Mouse (Mus musculus): ENCODE results near the gene Pllp. TPM values are rescaled to one million over a fixed set of nuclear protein-coding genes. Genes with fewer than 3 reads are reported as not detected.

Gene Pllp
- polyA plus RNA-seq (2014; fragmentation: Nextera tagmentation; extraction: Ambion mirVana) = 0.60 and 0.96 TPM in 2 replicates

- H3K27ac ChIP-seq (ENCODE audit: low read depth, low read length) = no peak within 1 kb of the TSS
- WGBS = under 1% methylated on average over 41 of the region's 41 CpGs
- H3K9ac ChIP-seq (ENCODE audit: low read length) = peak within 1 kb of the TSS; percentile 23; the same call in 1 of the 2 replicates
- peaks cover 11% of the 10 kb centered on the region; the same call in 1 of the 2 replicates for H3K4me1 ChIP-seq (replicated peaks; ENCODE audit: control insufficient read depth, insufficient read depth, low read length)
- H3K4me2 ChIP-seq (ENCODE audit: low read depth, low read length, severe bottlenecking) = peak within 1 kb of the TSS; percentile 75
- H3K27me3 ChIP-seq (ENCODE audit: control insufficient read depth, insufficient read depth, low read length) = peaks cover 41% of the 10 kb centered on the region
- no peaks in the 10 kb centered on the region for H3K36me3 ChIP-seq (ENCODE audit: control insufficient read depth, insufficient read depth, low read length)
- peak; percentile 60 for ATAC-seq (replicated peaks; ENCODE audit: low FRiP score)
- no peaks in the 10 kb centered on the region for H3K9me3 ChIP-seq (ENCODE audit: control insufficient read depth, low read length)
- H3K4me3 ChIP-seq (ENCODE audit: low read depth, low read length) = peak within 1 kb of the TSS; percentile 41
- DNase-seq (ENCODE audit: low spot score) = peak; percentile 71
Observed at GRCm38 (mm10) chr8:94695994-94696384, at the start of gene Pllp. Pllp (minus strand) TSS chr8:94696278.

GRCm38 (mm10) chr8:94745476-94746184, 49.6 kb upstream of the Pllp start, which contains the start of gene Ccl22:
Ccl22 (plus strand) TSS chr8:94745590.
- no peak within 1 kb of the TSS for H3K4me2 ChIP-seq (ENCODE audit: low read depth, low read length, severe bottlenecking)
- no peaks in the 10 kb centered on the region for H3K27me3 ChIP-seq (ENCODE audit: control insufficient read depth, insufficient read depth, low read length)
- 92% methylated on average over 7 of the region's 7 CpGs for WGBS
- ATAC-seq (replicated peaks; ENCODE audit: low FRiP score) (no peak), DNase-seq (ENCODE audit: low spot score) (no peak)
- no peak within 1 kb of the TSS for H3K4me3 ChIP-seq (ENCODE audit: low read depth, low read length)
- H3K36me3 ChIP-seq (ENCODE audit: control insufficient read depth, insufficient read depth, low read length) = no peaks in the 10 kb centered on the region
- no peaks in the 10 kb centered on the region for H3K4me1 ChIP-seq (replicated peaks; ENCODE audit: control insufficient read depth, insufficient read depth, low read length)
- no peak within 1 kb of the TSS for H3K27ac ChIP-seq (ENCODE audit: low read depth, low read length)
- H3K9me3 ChIP-seq (ENCODE audit: control insufficient read depth, low read length) = no peaks in the 10 kb centered on the region
- H3K9ac ChIP-seq (ENCODE audit: low read length) = no peak within 1 kb of the TSS

GRCm38 (mm10) chr8:94744972-94745371, 48.9 kb upstream of the Pllp start:
- WGBS = 84% methylated on average over 9 of the region's 9 CpGs
- no peak for ATAC-seq (replicated peaks; ENCODE audit: low FRiP score)

GRCm38 (mm10) chr8:94744484-94744883, 48.4 kb upstream of the Pllp start:
- Histone ChIP-seq H3K9ac (ENCODE audit: low read length) (no peak overlapping the region), H3K27ac (ENCODE audit: low read depth, low read length) (no peak overlapping the region), H3K9me3 (ENCODE audit: control insufficient read depth, low read length) (no peaks in the 10 kb centered on the region), H3K27me3 (ENCODE audit: control insufficient read depth, insufficient read depth, low read length) (no peaks in the 10 kb centered on the region), H3K4me1 (replicated peaks; ENCODE audit: control insufficient read depth, insufficient read depth, low read length) (no peaks in the 10 kb centered on the region), H3K36me3 (ENCODE audit: control insufficient read depth, insufficient read depth, low read length) (no peaks in the 10 kb centered on the region), H3K4me3 (ENCODE audit: low read depth, low read length) (no peak overlapping the region), H3K4me2 (ENCODE audit: low read depth, low read length, severe bottlenecking) (no peak overlapping the region)
- WGBS = 93% methylated on average over 5 of the region's 5 CpGs
- DNase-seq (ENCODE audit: low spot score) (no peak), ATAC-seq (replicated peaks; ENCODE audit: low FRiP score) (no peak)

More at GRCm38 (mm10) chr8:94744972-94745371, 48.9 kb upstream of the Pllp start:
- Histone ChIP-seq H3K36me3 (ENCODE audit: control insufficient read depth, insufficient read depth, low read length) (no peaks in the 10 kb centered on the region), H3K9me3 (ENCODE audit: control insufficient read depth, low read length) (no peaks in the 10 kb centered on the region), H3K27me3 (ENCODE audit: control insufficient read depth, insufficient read depth, low read length) (no peaks in the 10 kb centered on the region), H3K27ac (ENCODE audit: low read depth, low read length) (no peak overlapping the region), H3K4me2 (ENCODE audit: low read depth, low read length, severe bottlenecking) (no peak overlapping the region), H3K4me1 (replicated peaks; ENCODE audit: control insufficient read depth, insufficient read depth, low read length) (no peaks in the 10 kb centered on the region), H3K9ac (ENCODE audit: low read length) (no peak overlapping the region), H3K4me3 (ENCODE audit: low read depth, low read length) (no peak overlapping the region)
- no peak for DNase-seq (ENCODE audit: low spot score)

- H3K27ac ChIP-seq (ENCODE audit: low read depth, low read length) = no peak overlapping the region
- H3K4me1 ChIP-seq (replicated peaks; ENCODE audit: control insufficient read depth, insufficient read depth, low read length) = no peaks in the 10 kb centered on the region
- DNase-seq (ENCODE audit: low spot score) = no peak
- no peaks in the 10 kb centered on the region for H3K36me3 ChIP-seq (ENCODE audit: control insufficient read depth, insufficient read depth, low read length)
- WGBS = 93% methylated on average over 4 of the region's 4 CpGs
- ATAC-seq (replicated peaks; ENCODE audit: low FRiP score) = no peak
- no peaks in the 10 kb centered on the region for H3K27me3 ChIP-seq (ENCODE audit: control insufficient read depth, insufficient read depth, low read length)
- no peak overlapping the region for H3K4me2 ChIP-seq (ENCODE audit: low read depth, low read length, severe bottlenecking)
- H3K4me3 ChIP-seq (ENCODE audit: low read depth, low read length) = no peak overlapping the region
- H3K9me3 ChIP-seq (ENCODE audit: control insufficient read depth, low read length) = no peaks in the 10 kb centered on the region
- H3K9ac ChIP-seq (ENCODE audit: low read length) = no peak overlapping the region
Observed at GRCm38 (mm10) chr8:94741726-94742125, 45.6 kb upstream of the Pllp start.

- Histone ChIP-seq H3K9ac (ENCODE audit: low read length) (no peak overlapping the region), H3K9me3 (ENCODE audit: control insufficient read depth, low read length) (no peaks in the 10 kb centered on the region), H3K4me1 (replicated peaks; ENCODE audit: control insufficient read depth, insufficient read depth, low read length) (no peaks in the 10 kb centered on the region), H3K36me3 (ENCODE audit: control insufficient read depth, insufficient read depth, low read length) (no peaks in the 10 kb centered on the region), H3K4me3 (ENCODE audit: low read depth, low read length) (no peak overlapping the region), H3K27me3 (ENCODE audit: control insufficient read depth, insufficient read depth, low read length) (no peaks in the 10 kb centered on the region), H3K27ac (ENCODE audit: low read depth, low read length) (no peak overlapping the region), H3K4me2 (ENCODE audit: low read depth, low read length, severe bottlenecking) (no peak overlapping the region)
- DNase-seq (ENCODE audit: low spot score) = no peak
- ATAC-seq (replicated peaks; ENCODE audit: low FRiP score) = no peak
- 87% methylated on average over 3 of the region's 3 CpGs for WGBS
Observed at GRCm38 (mm10) chr8:94740591-94740990, 44.5 kb upstream of the Pllp start.

- 91% methylated on average over 6 of the region's 6 CpGs for WGBS
- H3K9me3 ChIP-seq (ENCODE audit: control insufficient read depth, low read length) = no peaks in the 10 kb centered on the region
- no peaks in the 10 kb centered on the region for H3K36me3 ChIP-seq (ENCODE audit: control insufficient read depth, insufficient read depth, low read length)
- H3K27me3 ChIP-seq (ENCODE audit: control insufficient read depth, insufficient read depth, low read length) = no peaks in the 10 kb centered on the region
- no peak for ATAC-seq (replicated peaks; ENCODE audit: low FRiP score)
- H3K9ac ChIP-seq (ENCODE audit: low read length) = no peak overlapping the region
- no peak overlapping the region for H3K4me3 ChIP-seq (ENCODE audit: low read depth, low read length)
- H3K27ac ChIP-seq (ENCODE audit: low read depth, low read length) = no peak overlapping the region
- H3K4me2 ChIP-seq (ENCODE audit: low read depth, low read length, severe bottlenecking) = no peak overlapping the region
- no peaks in the 10 kb centered on the region for H3K4me1 ChIP-seq (replicated peaks; ENCODE audit: control insufficient read depth, insufficient read depth, low read length)
- DNase-seq (ENCODE audit: low spot score) = no peak
Observed at GRCm38 (mm10) chr8:94739829-94740228, 43.8 kb upstream of the Pllp start.

GRCm38 (mm10) chr8:94735426-94736094, 39.5 kb upstream of the Pllp start:
- no peaks in the 10 kb centered on the region for H3K27me3 ChIP-seq (ENCODE audit: control insufficient read depth, insufficient read depth, low read length)
- no peaks in the 10 kb centered on the region for H3K36me3 ChIP-seq (ENCODE audit: control insufficient read depth, insufficient read depth, low read length)
- H3K27ac ChIP-seq (ENCODE audit: low read depth, low read length) = no peak overlapping the region
- WGBS = 78% methylated on average over 5 of the region's 5 CpGs
- no peaks in the 10 kb centered on the region for H3K9me3 ChIP-seq (ENCODE audit: control insufficient read depth, low read length)
- DNase-seq (ENCODE audit: low spot score) (peak; percentile 41), ATAC-seq (replicated peaks; ENCODE audit: low FRiP score) (no peak)
- no peaks in the 10 kb centered on the region for H3K4me1 ChIP-seq (replicated peaks; ENCODE audit: control insufficient read depth, insufficient read depth, low read length)
- H3K4me2 ChIP-seq (ENCODE audit: low read depth, low read length, severe bottlenecking) = no peak overlapping the region
- no peak overlapping the region for H3K9ac ChIP-seq (ENCODE audit: low read length)
- H3K4me3 ChIP-seq (ENCODE audit: low read depth, low read length) = no peak overlapping the region
